Mouse (Mus musculus): ENCODE data around the gene Prc1. TPM values are rescaled to one million over a fixed set of nuclear protein-coding genes. Genes with fewer than 3 reads are reported as not detected.
A peak's percentile ranks its signal among the peaks of the same experiment; 100 is the strongest.

The Prc1 gene
- polyA plus RNA-seq, 1 experiment from 2014 or later, result 53.8 TPM

GRCm38 (mm10) chr7:80281646-80282045 lies 12.6 kb upstream of the Prc1 start:
- no peak for DNase-seq (ENCODE audit: low spot score)
- Histone ChIP-seq H3K9me3 (replicated peaks; ENCODE audit: low read length) (no peaks in the 10 kb centered on the region), H3K4me1 (replicated peaks; ENCODE audit: insufficient read depth, low read length) (no peaks in the 10 kb centered on the region), H3K27me3 (ENCODE audit: insufficient read depth, low read length) (no peaks in the 10 kb centered on the region), H3K36me3 (ENCODE audit: insufficient read depth, low read length) (peaks cover 54% of the 10 kb centered on the region), H3K9ac (ENCODE audit: low read depth, low read length) (no peak overlapping the region), H3K27ac (no peak overlapping the region), H3K4me3 (replicated peaks; ENCODE audit: low read depth, low read length) (no peak overlapping the region), H3K4me2 (ENCODE audit: low read length) (no peak overlapping the region)
- ATAC-seq (replicated peaks; ENCODE audit: low FRiP score, low read depth), result no peak
- 93% methylated on average over 3 of the region's 3 CpGs for WGBS
- no peak for TF ChIP-seq CTCF (IDR thresholded peaks at IDR 0.05; ENCODE audit: low read depth)

- Histone ChIP-seq H3K27ac (no peak overlapping the region), H3K4me3 (replicated peaks; ENCODE audit: low read depth, low read length) (no peak overlapping the region), H3K4me2 (ENCODE audit: low read length) (no peak overlapping the region), H3K27me3 (ENCODE audit: insufficient read depth, low read length) (no peaks in the 10 kb centered on the region), H3K4me1 (replicated peaks; ENCODE audit: insufficient read depth, low read length) (no peaks in the 10 kb centered on the region), H3K36me3 (ENCODE audit: insufficient read depth, low read length) (peaks cover 55% of the 10 kb centered on the region), H3K9ac (ENCODE audit: low read depth, low read length) (no peak overlapping the region), H3K9me3 (replicated peaks; ENCODE audit: low read length) (no peaks in the 10 kb centered on the region)
- DNase-seq (ENCODE audit: low spot score) (no peak), ATAC-seq (replicated peaks; ENCODE audit: low FRiP score, low read depth) (no peak)
- 92% methylated on average over 3 of the region's 3 CpGs for WGBS
- no peak for TF ChIP-seq CTCF (IDR thresholded peaks at IDR 0.05; ENCODE audit: low read depth)
Measured at GRCm38 (mm10) chr7:80283226-80283918, 10.9 kb upstream of the Prc1 start.

- no peak overlapping the region for H3K9ac ChIP-seq (ENCODE audit: low read depth, low read length)
- no peak overlapping the region for H3K4me2 ChIP-seq (ENCODE audit: low read length)
- H3K4me3 ChIP-seq (replicated peaks; ENCODE audit: low read depth, low read length), result no peak overlapping the region
- H3K9me3 ChIP-seq (replicated peaks; ENCODE audit: low read length), result no peaks in the 10 kb centered on the region
- no peak for TF ChIP-seq CTCF (IDR thresholded peaks at IDR 0.05; ENCODE audit: low read depth)
- WGBS, result 71% methylated on average over 5 of the region's 5 CpGs
- no peaks in the 10 kb centered on the region for H3K4me1 ChIP-seq (replicated peaks; ENCODE audit: insufficient read depth, low read length)
- no peak overlapping the region for H3K27ac ChIP-seq
- DNase-seq (ENCODE audit: low spot score), result no peak
- no peaks in the 10 kb centered on the region for H3K27me3 ChIP-seq (ENCODE audit: insufficient read depth, low read length)
- no peak for ATAC-seq (replicated peaks; ENCODE audit: low FRiP score, low read depth)
- H3K36me3 ChIP-seq (ENCODE audit: insufficient read depth, low read length), result peaks cover 48% of the 10 kb centered on the region
Measured at GRCm38 (mm10) chr7:80284391-80284790, 9.9 kb upstream of the Prc1 start.

GRCm38 (mm10) chr7:80285725-80286124 lies 8.5 kb upstream of the Prc1 start:
- no peak for TF ChIP-seq CTCF (IDR thresholded peaks at IDR 0.05; ENCODE audit: low read depth)
- H3K36me3 ChIP-seq (ENCODE audit: insufficient read depth, low read length), result peaks cover 43% of the 10 kb centered on the region
- H3K4me1 ChIP-seq (replicated peaks; ENCODE audit: insufficient read depth, low read length), result no peaks in the 10 kb centered on the region
- 92% methylated on average over 6 of the region's 6 CpGs for WGBS
- H3K4me3 ChIP-seq (replicated peaks; ENCODE audit: low read depth, low read length), result no peak overlapping the region
- ATAC-seq (replicated peaks; ENCODE audit: low FRiP score, low read depth) (no peak), DNase-seq (ENCODE audit: low spot score) (no peak)
- no peak overlapping the region for H3K27ac ChIP-seq
- no peak overlapping the region for H3K4me2 ChIP-seq (ENCODE audit: low read length)
- H3K27me3 ChIP-seq (ENCODE audit: insufficient read depth, low read length), result no peaks in the 10 kb centered on the region
- no peak overlapping the region for H3K9ac ChIP-seq (ENCODE audit: low read depth, low read length)
- H3K9me3 ChIP-seq (replicated peaks; ENCODE audit: low read length), result no peaks in the 10 kb centered on the region

- Histone ChIP-seq H3K36me3 (ENCODE audit: insufficient read depth, low read length) (peaks cover 43% of the 10 kb centered on the region), H3K4me1 (replicated peaks; ENCODE audit: insufficient read depth, low read length) (no peaks in the 10 kb centered on the region), H3K27ac (no peak overlapping the region), H3K4me3 (replicated peaks; ENCODE audit: low read depth, low read length) (no peak overlapping the region), H3K27me3 (ENCODE audit: insufficient read depth, low read length) (no peaks in the 10 kb centered on the region), H3K9ac (ENCODE audit: low read depth, low read length) (no peak overlapping the region), H3K9me3 (replicated peaks; ENCODE audit: low read length) (no peaks in the 10 kb centered on the region), H3K4me2 (ENCODE audit: low read length) (no peak overlapping the region)
- DNase-seq (ENCODE audit: low spot score) (no peak), ATAC-seq (replicated peaks; ENCODE audit: low FRiP score, low read depth) (no peak)
- TF ChIP-seq CTCF (IDR thresholded peaks at IDR 0.05; ENCODE audit: low read depth), result no peak
- WGBS, result 75% methylated on average over 10 of the region's 10 CpGs
Measured at GRCm38 (mm10) chr7:80287736-80288135, 6.5 kb upstream of the Prc1 start.

- Histone ChIP-seq H3K4me1 (replicated peaks; ENCODE audit: insufficient read depth, low read length) (no peaks in the 10 kb centered on the region), H3K27ac (peak overlapping the region; percentile 71; the same call in 1 of the 2 replicates), H3K4me2 (ENCODE audit: low read length) (peak overlapping the region; percentile 87), H3K4me3 (replicated peaks; ENCODE audit: low read depth, low read length) (peak overlapping the region; percentile 73), H3K9ac (ENCODE audit: low read depth, low read length) (peak overlapping the region; percentile 75), H3K9me3 (replicated peaks; ENCODE audit: low read length) (no peaks in the 10 kb centered on the region), H3K36me3 (ENCODE audit: insufficient read depth, low read length) (0 out of 2 replicates have a peak, but pooled peaks cover 6% of the 10 kb centered on the region), H3K27me3 (ENCODE audit: insufficient read depth, low read length) (no peaks in the 10 kb centered on the region)
- WGBS, result 7% methylated on average over 37 of the region's 37 CpGs
- DNase-seq (ENCODE audit: low spot score), result peak; percentile 59
- ATAC-seq (replicated peaks; ENCODE audit: low FRiP score, low read depth), result peak; percentile 57
- TF ChIP-seq CTCF (IDR thresholded peaks at IDR 0.05; ENCODE audit: low read depth), result no peak
Measured at GRCm38 (mm10) chr7:80294764-80295648, 756 bp downstream of the Prc1 start.

Data from kidney, postnatal 0 days (tissue).